Mouse (Mus musculus) c-Kit-negative CD71-positive TER-119-positive erythroid progenitor cells, embryonic 14.5 days (primary cell): ENCODE results near the gene Opa3.
"Not testable (repeated sequence)": the region's sequence is repeated elsewhere in the genome, so short reads cannot be mapped to it uniquely, and the experiment has no call there.

Experiments
- DNase-seq: peaks from one replicate; pipeline ENCODE4 v3.0.0-alpha.2; 2013; ENCODE audit warnings: low read depth, low spot score

Opa3 gene

GRCm38 (mm10) chr7:19281680-19282304, 53.7 kb downstream of the Opa3 start:
- not testable (repeated sequence) for DNase-seq

- peak; percentile 85 for DNase-seq
Measured at GRCm38 (mm10) chr7:19282385-19282784, 54.3 kb downstream of the Opa3 start, which contains the start of gene Rtn2. Gene Rtn2 (plus strand): TSS chr7:19282624.

GRCm38 (mm10) chr7:19282791-19283405, 54.8 kb downstream of the Opa3 start:
- no peak for DNase-seq

- DNase-seq = no peak
Measured at GRCm38 (mm10) chr7:19283406-19283804, 55.3 kb downstream of the Opa3 start.

GRCm38 (mm10) chr7:19284763-19285162, 56.6 kb downstream of the Opa3 start:
- peak; percentile 62 for DNase-seq

GRCm38 (mm10) chr7:19290969-19291596, 62.9 kb downstream of the Opa3 start:
- DNase-seq = no peak

- peak; percentile 64 for DNase-seq
Measured at GRCm38 (mm10) chr7:19295503-19296185, 67.5 kb downstream of the Opa3 start.

GRCm38 (mm10) chr7:19297034-19297433, 68.9 kb downstream of the Opa3 start:
- DNase-seq = no peak

- DNase-seq = no peak
Measured at GRCm38 (mm10) chr7:19297794-19298193, 69.7 kb downstream of the Opa3 start.

GRCm38 (mm10) chr7:19299194-19299593, 71.1 kb downstream of the Opa3 start:
- no peak for DNase-seq

- peak; percentile 68 for DNase-seq
Measured at GRCm38 (mm10) chr7:19300501-19301421, 72.6 kb downstream of the Opa3 start.

GRCm38 (mm10) chr7:19301461-19302263, 73.5 kb downstream of the Opa3 start:
- no peak for DNase-seq

GRCm38 (mm10) chr7:19302264-19303045, 74.3 kb downstream of the Opa3 start:
- no peak for DNase-seq

GRCm38 (mm10) chr7:19303046-19303305, 74.8 kb downstream of the Opa3 start:
- no peak for DNase-seq

- DNase-seq = no peak
Measured at GRCm38 (mm10) chr7:19303770-19304169, 75.6 kb downstream of the Opa3 start.

- DNase-seq = no peak
Measured at GRCm38 (mm10) chr7:19304501-19305412, 76.6 kb downstream of the Opa3 start.

- no peak for DNase-seq
Measured at GRCm38 (mm10) chr7:19305413-19305735, 77.2 kb downstream of the Opa3 start.
